24 mouse cellular contexts compared by ENCODE assay signal in genomic region chr2:153283919-153284318, GRCm38 (mm10). TPM values are rescaled to one million over a fixed set of nuclear protein-coding genes. Genes with fewer than 3 reads are reported as not detected.
DNase-seq lines count a peak whose midpoint lies in the region; ATAC-seq and TF ChIP-seq lines count a peak whose summit lies in the region.
"Had no signal": no experiment of that assay in that cellular context is flagged by ENCODE, and none has a peak within 500 bp of the region (broad histone marks: within the 10 kb centered on the region; RNA-seq: fewer than 3 reads in every experiment).

No protein-coding gene starts in this region.

- H3K27ac ChIP-seq in liver, postnatal 0 days (ENCODE audit: low read depth): peak overlapping the region; percentile 62; the same call in 1 of the 2 replicates
- no peak overlapping the region for H3K27ac ChIP-seq in liver, embryonic 12.5 days
- H3K27ac ChIP-seq in bone marrow, adult 2 months (ENCODE audit: control insufficient read depth, insufficient read depth, low read depth, low read length, poor library complexity): peak overlapping the region; percentile 50; the same call in 1 of the 2 replicates
- H3K27ac ChIP-seq: embryonic facial prominence, embryonic 13.5 days; embryonic facial prominence, embryonic 15.5 days; forebrain, embryonic 10.5 days; forebrain, embryonic 12.5 days had no signal

- WGBS in liver, postnatal 0 days (ENCODE audit: insufficient replicate concordance): 82% methylated on average over 6 of the region's 6 CpGs
- 77% methylated on average over 6 of the region's 6 CpGs for WGBS in liver, embryonic 12.5 days (ENCODE audit: insufficient replicate concordance)
- WGBS in bone marrow, adult 2 months: 60% methylated on average over 6 of the region's 6 CpGs

- DNase-seq in liver, postnatal 0 days: no peak
- no peak for DNase-seq in B cell, adult 2 months
- no peak for DNase-seq in ovary, adult 18-20 months (ENCODE audit: low spot score)
- DNase-seq: adrenal gland, adult 2 months; adrenal gland, postnatal 14 days; adrenal gland, postnatal 36 days; cerebellum, adult 11 months; cerebellum, adult 18-20 months; cerebellum, adult 8-10 months; cerebellum, adult 9-11 months; cerebellum, postnatal 14 days; cerebellum, postnatal 36 days; embryo, embryonic 11 days had no signal

- 0 out of 2 replicates have a peak, but pooled peaks cover 5% of the 10 kb centered on the region for H3K4me1 ChIP-seq in liver, postnatal 0 days (ENCODE audit: insufficient read depth)
- H3K4me1 ChIP-seq in liver, embryonic 12.5 days: no peaks in the 10 kb centered on the region; the same call in 1 of the 2 replicates
- H3K4me1 ChIP-seq in bone marrow, adult 2 months (ENCODE audit: control insufficient read depth, insufficient read depth, low read length): peaks cover 2% of the 10 kb centered on the region; the same call in 1 of the 2 replicates
- H3K4me1 ChIP-seq: embryonic facial prominence, embryonic 13.5 days; embryonic facial prominence, embryonic 15.5 days; forebrain, embryonic 10.5 days had no signal

- peak overlapping the region; percentile 0; the same call in 1 of the 2 replicates for H3K4me2 ChIP-seq in liver, postnatal 0 days (ENCODE audit: low read depth, low read length)
- H3K4me2 ChIP-seq in liver, embryonic 12.5 days: no peak overlapping the region
- H3K4me2 ChIP-seq: embryonic facial prominence, embryonic 13.5 days; embryonic facial prominence, embryonic 15.5 days; forebrain, embryonic 12.5 days had no signal

- TF ChIP-seq POLR2A in bone marrow, adult 2 months (IDR thresholded peaks at IDR 0.05; ENCODE audit: borderline replicate concordance, control insufficient read depth, low read depth, low read length): no peak

- no peak for ATAC-seq in liver, postnatal 0 days
- no peak for ATAC-seq in liver, embryonic 12.5 days
- peak; percentile 58 for ATAC-seq in megakaryocyte, adult 5-6 weeks (ENCODE audit: poor library complexity, severe bottlenecking)
- no peak for ATAC-seq in inflammation-experienced regulatory T-cells, adult 6 months
- ATAC-seq: forebrain, embryonic 14.5 days; forebrain, embryonic 16.5 days had no signal

- no peaks in the 10 kb centered on the region for H3K36me3 ChIP-seq in liver, postnatal 0 days (replicated peaks; ENCODE audit: insufficient read depth, low read length)
- H3K36me3 ChIP-seq in liver, embryonic 12.5 days: no peaks in the 10 kb centered on the region
- H3K36me3 ChIP-seq: embryonic facial prominence, embryonic 13.5 days; embryonic facial prominence, embryonic 15.5 days; forebrain, embryonic 10.5 days; forebrain, embryonic 12.5 days had no signal

- H3K9ac ChIP-seq in liver, postnatal 0 days (replicated peaks): no peak overlapping the region
- H3K9ac ChIP-seq in liver, embryonic 12.5 days: no peak overlapping the region
- H3K9ac ChIP-seq: embryonic facial prominence, embryonic 13.5 days; embryonic facial prominence, embryonic 15.5 days; forebrain, embryonic 12.5 days had no signal

- no peak for TF ChIP-seq CTCF in liver, postnatal 0 days (IDR thresholded peaks at IDR 0.05; ENCODE audit: low read depth)
- no peak for TF ChIP-seq CTCF in bone marrow, adult 2 months (IDR thresholded peaks at IDR 0.05; ENCODE audit: control insufficient read depth, insufficient read depth, low read length)

- H3K9me3 ChIP-seq in liver, postnatal 0 days (ENCODE audit: low read length): no peaks in the 10 kb centered on the region
- no peaks in the 10 kb centered on the region for H3K9me3 ChIP-seq in liver, embryonic 12.5 days (replicated peaks)
- H3K9me3 ChIP-seq: embryonic facial prominence, embryonic 13.5 days; embryonic facial prominence, embryonic 15.5 days; forebrain, embryonic 10.5 days; forebrain, embryonic 12.5 days had no signal

- no peaks in the 10 kb centered on the region for H3K27me3 ChIP-seq in liver, postnatal 0 days (ENCODE audit: insufficient read depth, low read length)
- no peaks in the 10 kb centered on the region for H3K27me3 ChIP-seq in liver, embryonic 12.5 days (replicated peaks)
- H3K27me3 ChIP-seq: embryonic facial prominence, embryonic 13.5 days; embryonic facial prominence, embryonic 15.5 days had no signal

- H3K4me3 ChIP-seq in liver, postnatal 0 days (ENCODE audit: low read depth, low read length): no peak overlapping the region
- H3K4me3 ChIP-seq in liver, embryonic 12.5 days: no peak overlapping the region
- no peak overlapping the region for H3K4me3 ChIP-seq in bone marrow, adult 2 months (replicated peaks; ENCODE audit: control insufficient read depth, low read depth, low read length)
- H3K4me3 ChIP-seq: embryonic facial prominence, embryonic 13.5 days; embryonic facial prominence, embryonic 15.5 days; erythroblast, embryonic 14.5 days; forebrain, embryonic 10.5 days; forebrain, embryonic 12.5 days had no signal

- TF ChIP-seq EP300 in liver, postnatal 0 days (IDR thresholded peaks at IDR 0.05; ENCODE audit: low read depth): no peak

RNA-seq across cellular contexts. Expression of gene Kif3b, which starts 7.3 kb away (rescaled TPM):
- 1.3 and 1.7 TPM in 2 replicates for polyA plus RNA-seq in liver, postnatal 0 days (2015; fragmentation: Nextera tagmentation; extraction: Ambion mirVana)
- 2.7 and 2.9 TPM in 2 replicates for polyA plus RNA-seq in liver, embryonic 12.5 days (2016; fragmentation: Nextera tagmentation; extraction: Ambion mirVana)
- polyA plus RNA-seq in bone marrow, adult 2 months (2011; ENCODE audit: insufficient read depth, insufficient read length, low replicate concordance, missing spikeins): 6.3 and 10.9 TPM in 2 replicates
- total RNA-seq in megakaryocyte, adult 5-6 weeks (2015): 13.2 and 16.5 TPM in 2 replicates
- total RNA-seq in megakaryocyte, adult 5-6 weeks (2017): 23.5 and 30.2 TPM in 2 replicates
- 10 to 100 TPM in 2 of 3 experiments, 1 to 10 TPM in 1; 8.5 to 13.3 (median 11.6) TPM for polyA plus RNA-seq in inflammation-experienced regulatory T-cells, adult 6 months (2017; shearing (Covaris generic))

RNA-seq across cellular contexts. Expression of gene Pofut1, which starts 42.6 kb away (rescaled TPM):
- 1.4 and 1.7 TPM in 2 replicates for polyA plus RNA-seq in liver, postnatal 0 days (2015; fragmentation: Nextera tagmentation; extraction: Ambion mirVana)
- 3.6 and 4.3 TPM in 2 replicates for polyA plus RNA-seq in liver, embryonic 12.5 days (2016; fragmentation: Nextera tagmentation; extraction: Ambion mirVana)
- polyA plus RNA-seq in bone marrow, adult 2 months (2011; ENCODE audit: insufficient read depth, insufficient read length, low replicate concordance, missing spikeins): 8.2 and 12.6 TPM in 2 replicates
- total RNA-seq in megakaryocyte, adult 5-6 weeks (2015): 6.2 and 8.1 TPM in 2 replicates
- total RNA-seq in megakaryocyte, adult 5-6 weeks (2017): 12.2 and 12.8 TPM in 2 replicates
- polyA plus RNA-seq in inflammation-experienced regulatory T-cells, adult 6 months (2017; shearing (Covaris generic)): 10 to 100 TPM in 1 of 3 experiments, 1 to 10 TPM in 2; 6.2 to 13.5 (median 9.4) TPM

RNA-seq across cellular contexts. Expression of gene Plagl2, which starts 42.7 kb away (rescaled TPM):
- polyA plus RNA-seq in liver, postnatal 0 days (2015; fragmentation: Nextera tagmentation; extraction: Ambion mirVana): 4.3 and 4.4 TPM in 2 replicates
- 24.4 and 26.8 TPM in 2 replicates for polyA plus RNA-seq in liver, embryonic 12.5 days (2016; fragmentation: Nextera tagmentation; extraction: Ambion mirVana)
- polyA plus RNA-seq in bone marrow, adult 2 months (2011; ENCODE audit: insufficient read depth, insufficient read length, low replicate concordance, missing spikeins): 8.8 and 10.8 TPM in 2 replicates
- 40.6 and 43.8 TPM in 2 replicates for total RNA-seq in megakaryocyte, adult 5-6 weeks (2015)
- 5.7 and 9.1 TPM in 2 replicates for total RNA-seq in megakaryocyte, adult 5-6 weeks (2017)
- 10 to 100 TPM; 18.9 to 24.1 (median 21.5) TPM for polyA plus RNA-seq in inflammation-experienced regulatory T-cells, adult 6 months (2017; shearing (Covaris generic))

RNA-seq across cellular contexts. Expression of gene Tspyl3, which starts 58.7 kb away (rescaled TPM):
- 1.1 TPM in 2 replicates for polyA plus RNA-seq in liver, postnatal 0 days (2015; fragmentation: Nextera tagmentation; extraction: Ambion mirVana)
- 4.1 and 4.6 TPM in 2 replicates for polyA plus RNA-seq in liver, embryonic 12.5 days (2016; fragmentation: Nextera tagmentation; extraction: Ambion mirVana)
- 2.5 and 5.5 TPM in 2 replicates for polyA plus RNA-seq in bone marrow, adult 2 months (2011; ENCODE audit: insufficient read depth, insufficient read length, low replicate concordance, missing spikeins)
- 5.6 and 6.2 TPM in 2 replicates for total RNA-seq in megakaryocyte, adult 5-6 weeks (2015)
- 4.0 and 6.5 TPM in 2 replicates for total RNA-seq in megakaryocyte, adult 5-6 weeks (2017)
- polyA plus RNA-seq in inflammation-experienced regulatory T-cells, adult 6 months (2017; shearing (Covaris generic)): 10 to 100 TPM; 23.3 to 25.2 (median 25.1) TPM
